27 mouse cellular contexts compared by ENCODE assay signal in the genomic region with DNA sequence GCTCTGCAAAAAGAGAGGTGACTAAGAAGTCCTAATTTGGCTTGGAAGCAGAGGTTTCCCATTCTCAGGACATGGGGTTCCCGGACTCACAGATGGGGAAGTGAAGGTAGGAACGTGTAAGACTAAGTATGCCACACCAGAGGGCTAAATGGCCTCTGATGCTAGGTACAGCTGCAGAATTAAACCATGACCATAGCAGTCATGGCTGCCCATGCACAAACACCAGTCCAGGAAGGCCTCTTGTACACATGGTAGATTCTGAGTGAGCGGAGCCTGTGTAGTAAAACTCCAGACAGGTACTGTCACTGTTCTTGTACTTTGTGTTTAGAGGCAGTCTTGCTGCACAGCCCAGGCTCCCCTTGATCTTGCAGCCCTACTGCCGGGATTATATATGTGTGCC. TPM values are rescaled to one million over a fixed set of nuclear protein-coding genes. Genes with fewer than 3 reads are reported as not detected.
"Had no signal": no experiment of that assay in that cellular context is flagged by ENCODE, and none has a peak within 500 bp of the region (broad histone marks: within the 10 kb centered on the region; RNA-seq: fewer than 3 reads in every experiment).

No protein-coding gene starts in this region.

- H3K4me2 ChIP-seq: liver, embryonic 15.5 days; lung, embryonic 15.5 days; midbrain, embryonic 12.5 days; neural tube, embryonic 13.5 days; neural tube, embryonic 15.5 days had no signal

- H3K9ac ChIP-seq: liver, embryonic 15.5 days; liver, postnatal 0 days; lung, embryonic 15.5 days; midbrain, embryonic 12.5 days; neural tube, embryonic 13.5 days; neural tube, embryonic 15.5 days had no signal

- H3K27ac ChIP-seq: liver, embryonic 15.5 days; lung, embryonic 15.5 days; macrophage; midbrain, embryonic 12.5 days; neural tube, embryonic 13.5 days; neural tube, embryonic 15.5 days had no signal

- ATAC-seq: liver, postnatal 0 days; lung, postnatal 0 days; midbrain, embryonic 16.5 days had no signal

- DNase-seq: liver, postnatal 0 days; lung, adult 2 months; lung, postnatal 14 days; lung, postnatal 36 days; midbrain, embryonic 14.5 days; retina, postnatal 1 day; right cerebral cortex, adult 18-20 months; right cerebral cortex, postnatal 25 days; right cerebral cortex, postnatal 4 days; spleen, adult 18-20 months; thymus, adult 18-20 months; thymus, postnatal 14 days; thymus, postnatal 36 days had no signal

- H3K9me3 ChIP-seq: liver, embryonic 15.5 days; lung, embryonic 15.5 days; megakaryocyte, embryonic 14.5 days; midbrain, embryonic 12.5 days; neural tube, embryonic 13.5 days; neural tube, embryonic 15.5 days had no signal

- H3K27me3 ChIP-seq: liver, embryonic 15.5 days; lung, embryonic 15.5 days; megakaryocyte, embryonic 14.5 days; midbrain, embryonic 12.5 days; neural tube, embryonic 13.5 days; neural tube, embryonic 15.5 days had no signal

- H3K4me3 ChIP-seq: liver, embryonic 15.5 days; lung, embryonic 15.5 days; megakaryocyte, embryonic 14.5 days; midbrain, embryonic 12.5 days; neural tube, embryonic 13.5 days; neural tube, embryonic 15.5 days had no signal

- H3K4me1 ChIP-seq: liver, embryonic 15.5 days; lung, embryonic 15.5 days; megakaryocyte, embryonic 14.5 days; midbrain, embryonic 12.5 days; neural tube, embryonic 13.5 days; neural tube, embryonic 15.5 days had no signal

RNA-seq across cellular contexts. Expression of gene Gm10985, which starts 9.4 kb away (rescaled TPM):
- polyA plus RNA-seq: liver, embryonic 15.5 days; liver, postnatal 0 days; lung, adult 2 months; lung, embryonic 15.5 days; lung, postnatal 0 days; macrophage; midbrain, embryonic 12.5 days; midbrain, embryonic 14.5 days; midbrain, embryonic 16.5 days; neural tube, embryonic 11.5 days; neural tube, embryonic 13.5 days; neural tube, embryonic 15.5 days; small intestine, adult 2 months; stomach, embryonic 14.5 days; stomach, embryonic 16.5 days; thymus, postnatal 0 days had no signal
